Mouse (Mus musculus) MEL (cell line): Measurements from ENCODE around the gene Glmn. TPM values are rescaled to one million over a fixed set of nuclear protein-coding genes. Genes with fewer than 3 reads are reported as not detected.

Experiments
- DNase-seq: peaks from one replicate; pipeline ENCODE4 v3.0.0; 2011; ENCODE audit warnings: low read depth, low spot score
- H3K27ac ChIP-seq: 2 replicates; pipeline ENCODE4 v1.5.1; 2012; ENCODE audit warnings: low read depth, mild to moderate bottlenecking, control low read depth, low read length, moderate library complexity; ENCODE audit not compliant: control insufficient read depth
- H3K27me3 ChIP-seq, 2 experiments: fragments of 150-350 bp in 1 of 2; sonication (generic) in 1 of 2; 2 replicates each; pipeline ENCODE4 v1.6.1; 2012; ENCODE audit warnings: low read length in 2 of 2, mild to moderate bottlenecking in 2 of 2, improper control_type of control experiment in 1 of 2, moderate library complexity in 1 of 2; ENCODE audit not compliant: insufficient read depth in 2 of 2, control insufficient read depth in 1 of 2
- H3K36me3 ChIP-seq, 2 experiments: 2 replicates each; pipeline ENCODE4 v1.6.1; 2012 to 2014; ENCODE audit warnings: low read length in 2 of 2, improper control_type of control experiment in 1 of 2, inconsistent platforms in 1 of 2, mild to moderate bottlenecking in 1 of 2; ENCODE audit not compliant: insufficient read depth in 2 of 2, control insufficient read depth in 1 of 2
- H3K4me1 ChIP-seq, 2 experiments: fragments of 150-350 bp in 1 of 2; sonication (generic) in 1 of 2; 2 replicates each; pipeline ENCODE4 v1.6.1; 2012; ENCODE audit warnings: low read length in 2 of 2, improper control_type of control experiment in 1 of 2, mild to moderate bottlenecking in 1 of 2; ENCODE audit not compliant: insufficient read depth in 2 of 2, control insufficient read depth in 1 of 2
- H3K4me3 ChIP-seq, 2 experiments: fragments of 150-350 bp in 1 of 2; sonication (generic) in 1 of 2; 2 replicates each; pipeline ENCODE4 v1.5.1; 2012; ENCODE audit warnings: low read depth in 2 of 2, low read length in 2 of 2, mild to moderate bottlenecking in 2 of 2, moderate library complexity in 2 of 2, control low read depth in 1 of 2, improper control_type of control experiment in 1 of 2; ENCODE audit not compliant: control insufficient read depth in 1 of 2, insufficient read depth in 1 of 2
- H3K79me2 ChIP-seq: 2 replicates; pipeline ENCODE4 v1.6.1; 2012; ENCODE audit warnings: mild to moderate bottlenecking, low read length, moderate library complexity; ENCODE audit not compliant: control insufficient read depth, poor library complexity, insufficient read depth
- H3K9ac ChIP-seq: 2 replicates; pipeline ENCODE4 v1.6.1; 2012; ENCODE audit warnings: low read depth, mild to moderate bottlenecking, control low read depth, low read length, moderate library complexity; ENCODE audit not compliant: control insufficient read depth, poor library complexity, severe bottlenecking
- H3K9me3 ChIP-seq: fragments of 150-350 bp; sonication (generic); replicated peaks from 2 replicates; pipeline ENCODE4 v1.6.1; 2012; ENCODE audit warnings: mild to moderate bottlenecking, low read length, improper control_type of control experiment, moderate library complexity; ENCODE audit not compliant: insufficient read depth
- CHD1 ChIP-seq: IDR thresholded peaks from 2 replicates; pipeline ENCODE4 v1.6.1; 2012; ENCODE audit warnings: low read depth, mild to moderate bottlenecking, inconsistent platforms, low read length, improper control_type of control experiment
- EP300 ChIP-seq, 2 experiments: IDR thresholded peaks; 2 replicates each; pipeline ENCODE4 v1.6.1; 2011; ENCODE audit warnings: improper control_type of control experiment in 2 of 2, low read length in 2 of 2, low read depth in 1 of 2, mild to moderate bottlenecking in 1 of 2
- ETS1 ChIP-seq: IDR thresholded peaks from 2 replicates; pipeline ENCODE4 v1.6.1; 2012; ENCODE audit warnings: low read depth, mild to moderate bottlenecking, inconsistent platforms, low read length, improper control_type of control experiment, moderate library complexity
- HCFC1 ChIP-seq: IDR thresholded peaks from 2 replicates; pipeline ENCODE4 v1.6.1; 2012; ENCODE audit warnings: low read depth, mild to moderate bottlenecking, inconsistent platforms, low read length, improper control_type of control experiment, moderate library complexity
- KAT2A ChIP-seq: conservative IDR thresholded peaks from 2 replicates; pipeline ENCODE4 v1.6.1; 2012; ENCODE audit warnings: low read depth, low read length, improper control_type of control experiment, inconsistent platforms
- MAX ChIP-seq: IDR thresholded peaks from 2 replicates; pipeline ENCODE4 v1.6.1; 2011; ENCODE audit warnings: low read length, improper control_type of control experiment
- MAZ ChIP-seq: IDR thresholded peaks from 2 replicates; pipeline ENCODE4 v1.6.1; 2012; ENCODE audit warnings: low read depth, mild to moderate bottlenecking, inconsistent platforms, low read length, improper control_type of control experiment
- POLR2A ChIP-seq, 2 experiments: IDR thresholded peaks; 2 replicates each; pipeline ENCODE4 v1.6.1; 2011 to 2012; ENCODE audit warnings: low read length in 2 of 2, mild to moderate bottlenecking in 2 of 2, control low read depth in 1 of 2, improper control_type of control experiment in 1 of 2, low read depth in 1 of 2, moderate library complexity in 1 of 2; ENCODE audit not compliant: control insufficient read depth in 1 of 2, insufficient read depth in 1 of 2, poor library complexity in 1 of 2
- POLR2AphosphoS2 ChIP-seq: IDR thresholded peaks from 2 replicates; pipeline ENCODE4 v1.6.1; 2011; ENCODE audit warnings: low read length, improper control_type of control experiment
- POLR2AphosphoS5 ChIP-seq: IDR thresholded peaks from 2 replicates; pipeline ENCODE4 v1.6.1; 2012; ENCODE audit warnings: low read depth, borderline replicate concordance, mild to moderate bottlenecking, inconsistent platforms, low read length, moderate library complexity, mixed read lengths
- RAD21 ChIP-seq: IDR thresholded peaks from 2 replicates; pipeline ENCODE4 v1.6.1; 2011; ENCODE audit warnings: mild to moderate bottlenecking, low read depth, low read length, improper control_type of control experiment
- SIN3A ChIP-seq: IDR thresholded peaks from 2 replicates; pipeline ENCODE4 v1.6.1; 2012; ENCODE audit warnings: low read length, improper control_type of control experiment, inconsistent platforms
- SMC3 ChIP-seq: IDR thresholded peaks from 2 replicates; pipeline ENCODE4 v1.6.1; 2011; ENCODE audit warnings: low read depth, low read length, improper control_type of control experiment
- UBTF ChIP-seq: IDR thresholded peaks from 2 replicates; pipeline ENCODE4 v1.6.1; 2012; ENCODE audit warnings: low read depth, mild to moderate bottlenecking, inconsistent platforms, low read length, improper control_type of control experiment, moderate library complexity, borderline replicate concordance; ENCODE audit not compliant: insufficient read depth
- USF1 ChIP-seq: IDR thresholded peaks from 2 replicates; pipeline ENCODE4 v1.6.1; 2014; ENCODE audit warnings: low read depth, mild to moderate bottlenecking, inconsistent platforms, low read length, improper control_type of control experiment, moderate library complexity
- ZKSCAN1 ChIP-seq: IDR thresholded peaks from 2 replicates; pipeline ENCODE4 v1.6.1; 2012; ENCODE audit warnings: low read depth, mild to moderate bottlenecking, inconsistent platforms, low read length, improper control_type of control experiment, moderate library complexity
- polyA plus RNA-seq, 2 experiments: library from polyadenylated mRNA; stranded (reverse) in 1 of 2; unstranded in 1 of 2; fragments of >175 nt in 1 of 2; fragments of >200 nt in 1 of 2; gene quantifications; 2 replicates each; pipeline versions ENCODE4 v1.2.1 to v1.2.4; 2012; ENCODE audit warnings: low replicate concordance in 2 of 2, low read depth in 1 of 2; ENCODE audit not compliant: insufficient read length in 2 of 2, insufficient read depth in 1 of 2, missing spikeins in 1 of 2
- total RNA-seq: library from RNA; depleted of rRNA; stranded (reverse); fragments of 300-350 nt; gene quantifications from 2 replicates; pipeline ENCODE4 v1.2.3, GENCODE M21; 2012

Glmn gene
- total and polyA plus RNA-seq, 3 experiments = 7.3 to 7.9 TPM; not detected in 1

GRCm38 (mm10) chr5:107528856-107529255 is 68.8 kb downstream of the Glmn start:
- TF ChIP-seq USF1 = no peak
- no peak for TF ChIP-seq MAZ
- TF ChIP-seq POLR2AphosphoS5 = no peak
- TF ChIP-seq KAT2A = no peak
- no peak for TF ChIP-seq ZKSCAN1
- no peak for TF ChIP-seq EP300 (IDR thresholded peaks at IDR 0.05; ENCODE audit: low read depth in 1 of 2, low read length in 2 of 2)
- no peak for TF ChIP-seq CHD1
- no peak for TF ChIP-seq ETS1
- no peak for TF ChIP-seq POLR2A (IDR thresholded peaks at IDR 0.05; ENCODE audit: control insufficient read depth in 1 of 2, insufficient read depth in 1 of 2, low read depth in 1 of 2, low read length in 2 of 2, poor library complexity in 1 of 2)
- Histone ChIP-seq H3K27ac (no peak overlapping the region), H3K4me3 (no peak overlapping the region), H3K9me3 (no peaks in the 10 kb centered on the region), H3K36me3 (peaks cover 0 to 2% of the 10 kb centered on the region in 2 experiments; a peak in 1 of 4 replicates), H3K27me3 (no peaks in the 10 kb centered on the region; a peak in 2 of 4 replicates), H3K9ac (no peak overlapping the region), H3K79me2 (no peaks in the 10 kb centered on the region), H3K4me1 (no peaks in the 10 kb centered on the region; a peak in 1 of 4 replicates)
- DNase-seq = no peak

- DNase-seq = no peak
- TF ChIP-seq RAD21 (no peak), UBTF (no peak), SMC3 (no peak), MAX (no peak)
- TF ChIP-seq, all 39 proteins: peak for 0
- Histone ChIP-seq H3K79me2 (no peaks in the 10 kb centered on the region), H3K36me3 (no peaks in the 10 kb centered on the region), H3K9ac (no peak overlapping the region), H3K27me3 (no peaks in the 10 kb centered on the region; a peak in 2 of 4 replicates), H3K4me3 (no peak overlapping the region), H3K9me3 (no peaks in the 10 kb centered on the region), H3K27ac (no peak overlapping the region), H3K4me1 (no peaks in the 10 kb centered on the region)
Observed at GRCm38 (mm10) chr5:107524281-107524680, 73.4 kb downstream of the Glmn start.

- Histone ChIP-seq H3K27me3 (no peaks in the 10 kb centered on the region; a peak in 2 of 4 replicates), H3K4me3 (no peak overlapping the region), H3K9ac (no peak overlapping the region), H3K4me1 (no peaks in the 10 kb centered on the region), H3K9me3 (no peaks in the 10 kb centered on the region), H3K27ac (no peak overlapping the region), H3K36me3 (no peaks in the 10 kb centered on the region), H3K79me2 (no peaks in the 10 kb centered on the region)
- TF ChIP-seq HCFC1 = no peak
- TF ChIP-seq POLR2AphosphoS2 = no peak
- TF ChIP-seq SIN3A = no peak
- no peak for DNase-seq
Observed at GRCm38 (mm10) chr5:107521897-107522296, 75.8 kb downstream of the Glmn start.
